Mouse (Mus musculus): ENCODE measurements around the gene Dclk2. TPM values are rescaled to one million over a fixed set of nuclear protein-coding genes. Genes with fewer than 3 reads are reported as not detected.

Dclk2 gene
- polyA plus RNA-seq, 1 experiment from 2014 or later: 5.1 TPM

Other genes starting within 250 kb of the Dclk2 start
- 50.0 and 55.5 TPM in 2 replicates for gene Cd1d1, start 78.6 kb upstream of the Dclk2 start, polyA plus RNA-seq (2016; fragmentation: Nextera tagmentation; extraction: Ambion mirVana)

Data from heart, embryonic 12.5 days (tissue).